Mouse (Mus musculus) macrophage (primary cell): Measurements from ENCODE around the gene Tars. TPM values are rescaled to one million over a fixed set of nuclear protein-coding genes. Genes with fewer than 3 reads are reported as not detected.

ENCODE experiments used
- H3K27ac ChIP-seq: fragments of 350-480 bp; formaldehyde crosslinking; 2 replicates; pipeline ENCODE4 v1.9.0; 2021
- H3K36me3 ChIP-seq: fragments of 350-480 bp; formaldehyde crosslinking; 2 replicates; pipeline ENCODE4 v1.9.0; 2021; ENCODE audit errors: inconsistent target
- H3K4me3 ChIP-seq: fragments of 350-480 bp; formaldehyde crosslinking; 2 replicates; pipeline ENCODE4 v1.9.0; 2021; ENCODE audit errors: inconsistent target
- H3K79me2 ChIP-seq: fragments of 350-480 bp; formaldehyde crosslinking; 2 replicates; pipeline ENCODE4 v1.9.0; 2021; ENCODE audit errors: inconsistent target
- WGBS: methylation state at CpG from one replicate; pipeline ENCODE4 v1.1.7; 2026; ENCODE audit warnings: inconsistent platforms; ENCODE audit not compliant: missing documents; 5-methylcytosine and 5-hydroxymethylcytosine counted together
- polyA plus RNA-seq: library from polyadenylated mRNA; stranded (reverse); fragments of 250-400 nt; gene quantifications from 3 replicates; pipeline ENCODE4 v1.2.4, GENCODE M21; 2018; ENCODE audit warnings: inconsistent platforms
- total RNA-seq, 78 experiments: library from RNA; depleted of rRNA; stranded (reverse); fragments of 250-400 nt; gene quantifications; 1 replicate in 9 of 78; 2 replicates in 24 of 78; 3 replicates in 43 of 78; 4 replicates in 2 of 78; pipeline ENCODE4 v1.2.4; 2018; ENCODE audit warnings: inconsistent platforms in 56 of 78

Gene Tars
- 10 to 100 TPM in 24 of 26 experiments, 1 to 10 TPM in 2; 2.8 to 58.0 (median 33.7) TPM for total RNA-seq (2018; cell fraction: chromatin; rRNA removed)
- total RNA-seq (2018; cell fraction: cytosol; rRNA removed), result 10 to 100 TPM; 13.3 to 28.4 (median 20.0) TPM
- 10 to 100 TPM in 25 of 26 experiments, 1 to 10 TPM in 1; 8.5 to 43.9 (median 25.4) TPM for total RNA-seq (2018; cell fraction: nucleus; rRNA removed)
- 17.1 to 37.5 TPM (median 30.6 TPM) in 3 replicates for polyA plus RNA-seq

DNA sequence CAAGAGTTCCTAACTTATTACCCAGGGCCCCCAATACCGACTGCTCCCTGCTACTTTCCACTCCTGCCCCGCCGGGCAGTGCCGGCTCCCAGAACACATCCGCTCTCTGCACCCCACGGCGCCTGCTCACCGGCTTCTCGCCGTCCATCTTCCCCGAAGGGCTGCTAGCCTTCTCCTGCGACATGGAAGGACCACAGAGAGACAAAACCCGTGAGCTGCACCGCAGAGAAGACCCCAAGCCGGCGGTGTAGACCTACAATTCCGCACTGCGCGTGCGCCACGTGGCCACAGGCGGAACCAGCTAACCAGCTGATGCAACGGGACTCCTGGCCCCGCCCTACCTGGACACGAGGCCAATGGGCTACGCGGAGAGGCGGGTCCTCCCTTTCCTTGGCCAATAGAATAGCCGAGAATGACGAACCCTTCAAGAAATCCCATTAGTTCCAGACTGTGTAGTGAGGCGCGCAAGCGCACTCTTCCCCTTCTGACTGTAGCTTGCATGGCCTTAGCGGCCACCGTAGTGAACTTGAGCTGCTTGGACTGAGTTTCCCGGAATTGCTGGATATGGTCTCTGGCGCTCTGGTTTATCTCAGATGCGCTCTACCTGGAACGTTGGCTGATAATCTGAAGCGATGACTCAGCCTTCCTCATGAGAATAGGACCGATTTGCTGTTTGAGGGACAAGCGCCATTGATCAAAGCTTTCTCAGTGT is at the start of gene Tars:
TSS of gene Tars (minus strand) at position 310 of the 712 bp plus-strand sequence.
- under 1% methylated on average over 41 of the region's 42 CpGs for WGBS

GRCm38 (mm10) chr15:11437361-11437760 is 37.9 kb upstream of the Tars start:
- H3K4me3 ChIP-seq, result no peak overlapping the region
- H3K36me3 ChIP-seq, result no peaks in the 10 kb centered on the region
- H3K79me2 ChIP-seq, result no peaks in the 10 kb centered on the region
- H3K27ac ChIP-seq, result no peak overlapping the region
- WGBS, result 94% methylated on average over 4 of the region's 4 CpGs

More for the DNA sequence above, at the start of gene Tars:
- H3K36me3 ChIP-seq, result no peaks in the 10 kb centered on the region
- H3K27ac ChIP-seq, result peak within 1 kb of the TSS; percentile 61
- H3K79me2 ChIP-seq, result peaks cover 44% of the 10 kb centered on the region
- H3K4me3 ChIP-seq, result peak within 1 kb of the TSS; percentile 95

- H3K79me2 ChIP-seq, result no peaks in the 10 kb centered on the region
- H3K4me3 ChIP-seq, result no peak overlapping the region
- no peaks in the 10 kb centered on the region for H3K36me3 ChIP-seq
- no peak overlapping the region for H3K27ac ChIP-seq
- 90% methylated on average over 15 of the region's 15 CpGs for WGBS
These were observed 37.3 kb upstream of the Tars start for GRCm38 (mm10) chr15:11436709-11437280.

- Histone ChIP-seq H3K36me3 (no peaks in the 10 kb centered on the region), H3K79me2 (no peaks in the 10 kb centered on the region), H3K4me3 (no peak overlapping the region), H3K27ac (no peak overlapping the region)
- 81% methylated on average over 2 of the region's 2 CpGs for WGBS
These were observed 27.4 kb upstream of the Tars start for GRCm38 (mm10) chr15:11426899-11427298.

DNA sequence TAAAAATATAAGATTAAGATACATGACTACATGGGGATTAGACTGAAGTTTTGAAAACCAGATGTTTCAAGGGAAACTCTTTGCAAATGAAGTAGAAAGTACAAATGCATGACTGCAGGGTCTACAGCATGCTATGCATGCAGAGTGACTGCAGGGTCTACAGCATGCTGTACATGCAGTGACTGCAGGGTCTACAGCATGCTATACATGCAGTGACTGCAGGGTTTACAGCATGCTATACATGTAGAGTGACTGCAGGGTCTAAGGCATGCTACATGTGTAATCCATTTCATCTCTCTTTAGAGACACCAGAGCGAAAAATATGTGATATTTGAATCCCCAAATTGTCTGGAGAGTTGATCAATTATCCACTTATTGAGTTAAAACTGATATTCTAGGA is 14.0 kb upstream of the Tars start:
- no peaks in the 10 kb centered on the region for H3K79me2 ChIP-seq
- H3K4me3 ChIP-seq, result no peak overlapping the region
- H3K36me3 ChIP-seq, result no peaks in the 10 kb centered on the region
- H3K27ac ChIP-seq, result no peak overlapping the region
- 90% methylated on average over 1 of the region's 1 CpGs for WGBS

- no peak overlapping the region for H3K27ac ChIP-seq
- no peaks in the 10 kb centered on the region for H3K36me3 ChIP-seq
- no peak overlapping the region for H3K4me3 ChIP-seq
- WGBS, result 78% methylated on average over 2 of the region's 2 CpGs
- H3K79me2 ChIP-seq, result no peaks in the 10 kb centered on the region
These were observed 13.1 kb upstream of the Tars start for GRCm38 (mm10) chr15:11412542-11412941.

- H3K27ac ChIP-seq, result no peak overlapping the region
- WGBS, result 79% methylated on average over 7 of the region's 7 CpGs
- H3K36me3 ChIP-seq, result no peaks in the 10 kb centered on the region
- no peak overlapping the region for H3K4me3 ChIP-seq
- H3K79me2 ChIP-seq, result no peaks in the 10 kb centered on the region
These were observed 12.4 kb upstream of the Tars start for GRCm38 (mm10) chr15:11411846-11412245.

DNA sequence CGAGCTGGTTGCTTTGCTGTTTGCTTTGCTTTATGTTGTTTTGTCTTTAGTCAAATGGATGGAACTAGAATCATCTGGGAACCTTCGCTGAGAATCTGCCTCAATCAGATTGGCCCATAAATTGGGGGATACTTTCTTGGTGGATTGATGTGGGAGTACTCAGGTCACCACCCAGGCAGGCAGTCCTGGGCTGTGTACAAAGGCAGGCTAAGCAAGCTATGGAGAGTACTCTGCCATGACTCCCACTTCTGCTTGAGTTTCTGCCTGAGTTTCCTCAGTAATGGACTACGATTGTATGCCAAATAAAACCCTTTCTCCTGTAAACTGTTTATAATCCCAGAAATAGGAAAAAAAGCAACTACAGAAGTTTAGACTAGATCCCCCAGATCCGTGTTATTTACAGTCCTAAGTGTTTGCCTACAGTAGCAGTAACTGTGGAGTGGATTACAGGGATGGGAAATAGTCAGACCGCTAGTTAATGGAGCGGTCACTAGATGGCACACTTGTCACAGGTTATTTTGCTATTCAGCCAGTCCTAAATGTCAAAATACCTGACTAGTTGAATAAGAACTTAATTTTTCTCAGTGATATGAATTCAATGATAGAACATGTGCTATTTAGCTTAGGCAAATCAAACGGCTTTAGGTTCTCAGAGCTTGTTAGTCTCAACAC is 8.8 kb upstream of the Tars start:
- WGBS, result 45% methylated on average over 7 of the region's 7 CpGs
- no peaks in the 10 kb centered on the region for H3K36me3 ChIP-seq
- no peak overlapping the region for H3K27ac ChIP-seq
- no peaks in the 10 kb centered on the region for H3K79me2 ChIP-seq
- H3K4me3 ChIP-seq, result no peak overlapping the region

GRCm38 (mm10) chr15:11407381-11407780 is 7.9 kb upstream of the Tars start:
- Histone ChIP-seq H3K36me3 (no peaks in the 10 kb centered on the region), H3K4me3 (no peak overlapping the region), H3K27ac (no peak overlapping the region), H3K79me2 (no peaks in the 10 kb centered on the region)
- 7% methylated on average over 8 of the region's 8 CpGs for WGBS

DNA sequence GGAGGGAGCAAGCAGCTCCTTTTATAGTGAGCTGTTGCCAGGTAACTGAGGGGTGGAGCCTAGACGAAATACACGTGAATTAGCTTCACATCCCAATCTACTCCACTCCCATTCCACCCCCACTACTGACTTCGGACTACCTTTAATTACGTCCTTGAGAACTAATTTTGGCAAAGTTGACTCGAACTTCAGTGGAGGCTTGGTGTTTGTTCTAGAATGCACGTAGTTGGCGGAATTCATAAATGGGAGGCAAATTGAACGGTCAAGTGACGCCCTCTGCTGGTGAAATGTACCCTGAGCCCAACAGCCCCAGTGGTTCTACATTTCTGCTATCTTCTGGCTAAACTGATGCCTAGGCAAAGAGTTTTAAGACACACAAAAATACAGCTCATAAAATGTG is 7.3 kb upstream of the Tars start:
- whole genome bisulfite sequencing, result 38% methylated on average over 9 of the region's 9 CpGs
- Histone ChIP-seq H3K79me2 (no peaks in the 10 kb centered on the region), H3K27ac (no peak overlapping the region), H3K36me3 (no peaks in the 10 kb centered on the region), H3K4me3 (no peak overlapping the region)

- Histone ChIP-seq H3K79me2 (peaks cover 44% of the 10 kb centered on the region), H3K4me3 (peak overlapping the region; percentile 95), H3K36me3 (peaks cover 5% of the 10 kb centered on the region; the same call in 1 of the 2 replicates), H3K27ac (peak overlapping the region; percentile 61)
- 2% methylated on average over 10 of the region's 10 CpGs for WGBS
These were observed 652 bp downstream of the Tars start for GRCm38 (mm10) chr15:11398676-11399350.

DNA sequence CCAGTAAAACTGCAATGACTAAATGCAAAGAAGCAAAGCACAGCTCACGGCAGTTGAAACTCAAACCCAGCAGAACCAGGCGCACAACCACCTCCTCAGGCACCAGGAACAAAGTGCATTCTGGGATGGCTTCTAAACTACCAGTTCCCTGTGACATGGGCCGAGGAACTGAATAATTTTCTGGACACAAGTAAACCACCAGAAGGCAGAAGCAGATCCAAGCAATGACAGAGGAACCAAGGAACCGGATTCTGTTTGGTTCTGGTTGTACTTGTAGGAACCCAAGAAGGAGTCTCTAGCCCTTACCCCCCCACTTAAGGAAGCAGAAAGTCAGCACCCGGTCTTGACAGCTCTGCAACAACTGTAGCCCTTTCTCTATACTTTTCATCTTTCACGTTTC is 3.0 kb downstream of the Tars start:
- H3K36me3 ChIP-seq, result peaks cover 29% of the 10 kb centered on the region
- H3K4me3 ChIP-seq, result no peak overlapping the region
- 91% methylated on average over 5 of the region's 6 CpGs for WGBS
- H3K79me2 ChIP-seq, result peaks cover 44% of the 10 kb centered on the region
- no peak overlapping the region for H3K27ac ChIP-seq

- Histone ChIP-seq H3K27ac (no peak overlapping the region), H3K4me3 (no peak overlapping the region), H3K36me3 (peaks cover 64% of the 10 kb centered on the region), H3K79me2 (peaks cover 29% of the 10 kb centered on the region)
- 95% methylated on average over 16 of the region's 16 CpGs for WGBS
These were observed 6.6 kb downstream of the Tars start for GRCm38 (mm10) chr15:11392903-11393302.

- 96% methylated on average over 21 of the region's 21 CpGs for WGBS
- no peak overlapping the region for H3K4me3 ChIP-seq
- H3K36me3 ChIP-seq, result peaks cover 49% of the 10 kb centered on the region
- H3K79me2 ChIP-seq, result no peaks in the 10 kb centered on the region
- no peak overlapping the region for H3K27ac ChIP-seq
These were observed 15.7 kb downstream of the Tars start for GRCm38 (mm10) chr15:11383796-11384195.
